Mouse (Mus musculus) stomach, postnatal 0 days (tissue): Measurements from ENCODE around the gene Tenm3.

Source experiments
- CTCF ChIP-seq: IDR thresholded peaks from 2 replicates; pipeline ENCODE4 v1.5.1; 2016; ENCODE audit warnings: antibody characterized with exemption, low read depth, mild to moderate bottlenecking, moderate library complexity
- EP300 ChIP-seq: optimal IDR thresholded peaks from 2 replicates; pipeline ENCODE3; 2016; ENCODE audit warnings: antibody characterized with exemption

- TF ChIP-seq EP300 = no peak
- no peak for TF ChIP-seq CTCF
Observed at GRCm38 (mm10) chr8:48376774-48377173, 467.0 kb downstream of the Tenm3 start.
